Mouse (Mus musculus): ENCODE results near the gene Pbld2.
"Not testable (repeated sequence)": the region's sequence is repeated elsewhere in the genome, so short reads cannot be mapped to it uniquely, and the experiment has no call there.

The Pbld2 gene

GRCm38 (mm10) chr10:63025491-63026011 lies 1.4 kb downstream of the Pbld2 start:
- in situ Hi-C loops (cut with MseI, MboI) = no loop called here

GRCm38 (mm10) chr10:63026156-63026794 lies 2.2 kb downstream of the Pbld2 start:
- in situ Hi-C loops (cut with MseI, MboI) = no loop called here

- in situ Hi-C loops (cut with MseI, MboI) = no loop called here
Observed at GRCm38 (mm10) chr10:63026795-63027160, 2.7 kb downstream of the Pbld2 start.

GRCm38 (mm10) chr10:63027376-63028161 lies 3.5 kb downstream of the Pbld2 start:
- in situ Hi-C loops (cut with MseI, MboI) = no loop called here

GRCm38 (mm10) chr10:63028396-63028795 lies 4.3 kb downstream of the Pbld2 start:
- in situ Hi-C loops (cut with MseI, MboI) = no loop called here

GRCm38 (mm10) chr10:63032267-63032666 lies 8.2 kb downstream of the Pbld2 start:
- in situ Hi-C loops (cut with MseI, MboI) = no loop called here

GRCm38 (mm10) chr10:63032956-63033355 lies 8.8 kb downstream of the Pbld2 start:
- in situ Hi-C loops (cut with MseI, MboI) = no loop called here

- in situ Hi-C loops (cut with MseI, MboI) = no loop called here
Observed at GRCm38 (mm10) chr10:63038571-63039320, 14.6 kb downstream of the Pbld2 start.

GRCm38 (mm10) chr10:63039867-63040628 lies 15.9 kb downstream of the Pbld2 start:
- in situ Hi-C loops (cut with MseI, MboI) = no loop called here

- in situ Hi-C loops (cut with MseI, MboI) = no loop called here
Observed at GRCm38 (mm10) chr10:63043154-63043553, 19.0 kb downstream of the Pbld2 start.

GRCm38 (mm10) chr10:63047751-63048150 lies 23.6 kb downstream of the Pbld2 start:
- in situ Hi-C loops (cut with MseI, MboI) = no loop called here

- in situ Hi-C loops (cut with MseI, MboI) = no loop called here
Observed at GRCm38 (mm10) chr10:63049106-63049505, 25.0 kb downstream of the Pbld2 start.

GRCm38 (mm10) chr10:63051267-63051666 lies 27.2 kb downstream of the Pbld2 start:
- in situ Hi-C loops (cut with MseI, MboI) = no loop called here

- in situ Hi-C loops (cut with MseI, MboI) = no loop called here
Observed at GRCm38 (mm10) chr10:63052011-63052410, 27.9 kb downstream of the Pbld2 start.

- in situ Hi-C loops (cut with MseI, MboI) = no loop called here
Observed at GRCm38 (mm10) chr10:63053007-63053406, 28.9 kb downstream of the Pbld2 start.

GRCm38 (mm10) chr10:63054071-63054470 lies 30.0 kb downstream of the Pbld2 start:
- in situ Hi-C loops (cut with MseI, MboI) = not testable (repeated sequence)

GRCm38 (mm10) chr10:63054586-63054985 lies 30.5 kb downstream of the Pbld2 start:
- in situ Hi-C loops (cut with MseI, MboI) = no loop called here

- in situ Hi-C loops (cut with MseI, MboI) = no loop called here
Observed at GRCm38 (mm10) chr10:63056966-63057750, 33.0 kb downstream of the Pbld2 start.

- in situ Hi-C loops (cut with MseI, MboI) = no loop called here
Observed at GRCm38 (mm10) chr10:63059862-63060261, 35.7 kb downstream of the Pbld2 start, which contains the start of gene Pbld1. Gene Pbld1 (plus strand): TSS chr10:63060162.

GRCm38 (mm10) chr10:63060406-63060805 lies 36.3 kb downstream of the Pbld2 start:
- in situ Hi-C loops (cut with MseI, MboI) = no loop called here

GRCm38 (mm10) chr10:63061266-63061665 lies 37.2 kb downstream of the Pbld2 start:
- in situ Hi-C loops (cut with MseI, MboI) = no loop called here

All from mouse trophoblast stem cell (cell line).